Mouse (Mus musculus) lung, postnatal 0 days (tissue): Measurements from ENCODE around the gene Slc22a20.
A peak's percentile ranks its signal among the peaks of the same experiment; 100 is the strongest.

ENCODE experiments used
- CTCF ChIP-seq: IDR thresholded peaks from 2 replicates; pipeline ENCODE4 v1.5.1; 2016; ENCODE audit warnings: antibody characterized with exemption, mild to moderate bottlenecking
- EP300 ChIP-seq: IDR thresholded peaks from 2 replicates; pipeline ENCODE4 v1.6.1; 2016; ENCODE audit warnings: antibody characterized with exemption, mild to moderate bottlenecking, control low read depth

GRCm38 (mm10) chr19:5940173-5940572, 45.8 kb downstream of the Slc22a20 start:
- TF ChIP-seq CTCF (no peak), EP300 (peak; percentile 28; the same call in 1 of the 2 replicates)
